Mouse (Mus musculus) neural tube, embryonic 12.5 days (tissue): ENCODE data around the gene Ttc16. TPM values are rescaled to one million over a fixed set of nuclear protein-coding genes. Genes with fewer than 3 reads are reported as not detected.

Source experiments
- ATAC-seq: fragments of 200-750 bp; cut with Nextera tagmentation; 2 replicates; pipeline ENCODE4 v1.8.0; 2017; ENCODE audit warnings: low read depth, mild to moderate bottlenecking, moderate TSS enrichment, moderate library complexity; ENCODE audit not compliant: low FRiP score
- H3K27ac ChIP-seq: fragments of 300-500 bp; sonication (generic); 2 replicates; pipeline ENCODE4 v1.5.1; 2016
- H3K27me3 ChIP-seq: fragments of 300-500 bp; sonication (generic); replicated peaks from 2 replicates; pipeline ENCODE4 v1.6.1; 2016; ENCODE audit warnings: mild to moderate bottlenecking
- H3K36me3 ChIP-seq: fragments of 300-500 bp; sonication (generic); 2 replicates; pipeline ENCODE4 v1.6.1; 2016; ENCODE audit warnings: mild to moderate bottlenecking
- H3K4me1 ChIP-seq: fragments of 300-500 bp; sonication (generic); 2 replicates; pipeline ENCODE4 v1.6.1; 2016
- H3K4me2 ChIP-seq: fragments of 300-500 bp; sonication (generic); replicated peaks from 2 replicates; pipeline ENCODE4 v1.6.1; 2016; ENCODE audit warnings: mild to moderate bottlenecking
- H3K4me3 ChIP-seq: fragments of 300-500 bp; sonication (generic); 2 replicates; pipeline ENCODE4 v1.5.1; 2016
- H3K9ac ChIP-seq: fragments of 300-500 bp; sonication (generic); 2 replicates; pipeline ENCODE4 v1.6.1; 2016; ENCODE audit warnings: mild to moderate bottlenecking
- H3K9me3 ChIP-seq: fragments of 300-500 bp; sonication (generic); 2 replicates; pipeline ENCODE4 v1.6.1; 2016; ENCODE audit warnings: mild to moderate bottlenecking
- WGBS: fragments of 180-500 bp; shearing (Covaris S2); methylation state at CpG from one replicate; pipeline ENCODE4 v1.1.7; 2016; 5-methylcytosine and 5-hydroxymethylcytosine counted together
- polyA plus RNA-seq: library from polyadenylated mRNA; unstranded; fragments of >200 nt; fragmentation: Nextera tagmentation; extraction: Ambion mirVana; gene quantifications from 2 replicates; pipeline ENCODE4 v1.2.1, GENCODE M21; 2016

The Ttc16 gene
- polyA plus RNA-seq, 1 experiment from 2014 or later = 0.32 TPM

GRCm38 (mm10) chr2:32737008-32737407 lies 38.4 kb downstream of the Ttc16 start:
- H3K27me3 ChIP-seq = no peaks in the 10 kb centered on the region
- no peak overlapping the region for H3K4me3 ChIP-seq
- H3K36me3 ChIP-seq = no peaks in the 10 kb centered on the region
- ATAC-seq = no peak
- H3K27ac ChIP-seq = no peak overlapping the region
- H3K9me3 ChIP-seq = no peaks in the 10 kb centered on the region
- no peak overlapping the region for H3K4me2 ChIP-seq
- WGBS = 59% methylated on average over 6 of the region's 6 CpGs
- peaks cover 15% of the 10 kb centered on the region for H3K4me1 ChIP-seq
- no peak overlapping the region for H3K9ac ChIP-seq

GRCm38 (mm10) chr2:32736306-32736829 lies 39.1 kb downstream of the Ttc16 start:
- no peak for ATAC-seq
- Histone ChIP-seq H3K36me3 (no peaks in the 10 kb centered on the region), H3K27ac (no peak overlapping the region), H3K4me1 (peaks cover 9% of the 10 kb centered on the region), H3K9ac (no peak overlapping the region), H3K9me3 (no peaks in the 10 kb centered on the region), H3K4me3 (no peak overlapping the region), H3K4me2 (no peak overlapping the region), H3K27me3 (no peaks in the 10 kb centered on the region)
- WGBS = 43% methylated on average over 3 of the region's 3 CpGs

DNA sequence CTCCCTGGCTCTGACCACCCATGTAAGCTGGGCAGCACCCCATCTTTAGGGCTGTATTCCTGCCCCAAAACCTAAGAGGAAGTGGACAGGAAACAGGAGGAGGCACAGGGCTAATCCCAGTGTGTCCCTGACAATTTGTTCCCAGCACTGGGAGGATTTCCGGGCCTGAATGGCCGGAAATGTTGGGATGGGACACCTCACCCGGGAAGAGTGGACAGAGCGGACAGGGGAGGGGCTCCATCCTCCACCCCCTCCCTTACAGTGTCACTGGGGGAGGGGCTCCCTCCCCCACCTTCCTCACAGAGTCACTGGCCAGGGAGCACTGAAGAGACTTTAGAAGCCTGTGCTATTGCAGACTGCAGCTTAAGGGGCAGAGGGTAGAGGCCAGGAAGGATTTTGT lies 40.5 kb downstream of the Ttc16 start:
- no peak for ATAC-seq

DNA sequence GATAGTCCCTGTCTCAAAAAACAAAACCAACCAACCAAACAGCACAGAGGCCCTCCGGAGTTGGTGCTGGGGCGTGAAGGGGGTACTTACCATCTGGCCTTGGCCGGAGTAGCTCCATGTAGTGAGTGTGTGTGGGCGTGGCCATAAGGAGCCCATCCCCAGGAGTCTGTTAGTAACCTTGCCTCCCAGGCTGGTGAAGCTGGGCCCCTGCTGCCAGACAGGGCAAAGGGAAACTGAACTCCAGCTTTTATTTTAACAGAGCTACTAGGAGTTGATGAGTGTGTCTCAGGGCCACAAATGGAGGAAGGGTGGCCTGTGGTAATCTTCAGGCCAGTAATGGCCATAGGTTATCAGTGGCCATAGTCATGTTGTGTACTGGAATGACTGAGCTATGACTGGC lies 41.0 kb downstream of the Ttc16 start:
- ATAC-seq = no peak
- WGBS = 40% methylated on average over 4 of the region's 4 CpGs
- Histone ChIP-seq H3K9ac (no peak overlapping the region), H3K4me3 (no peak overlapping the region), H3K4me2 (no peak overlapping the region), H3K9me3 (no peaks in the 10 kb centered on the region), H3K36me3 (no peaks in the 10 kb centered on the region), H3K27ac (no peak overlapping the region), H3K27me3 (no peaks in the 10 kb centered on the region), H3K4me1 (peaks cover 15% of the 10 kb centered on the region; the same call in 1 of the 2 replicates)

More for the DNA sequence above, 40.5 kb downstream of the Ttc16 start:
- H3K4me3 ChIP-seq = no peak overlapping the region
- H3K9ac ChIP-seq = no peak overlapping the region
- H3K4me1 ChIP-seq = peaks cover 15% of the 10 kb centered on the region; the same call in 1 of the 2 replicates
- H3K4me2 ChIP-seq = no peak overlapping the region
- H3K27me3 ChIP-seq = no peaks in the 10 kb centered on the region
- H3K9me3 ChIP-seq = no peaks in the 10 kb centered on the region
- 65% methylated on average over 4 of the region's 4 CpGs for WGBS
- no peak overlapping the region for H3K27ac ChIP-seq
- no peaks in the 10 kb centered on the region for H3K36me3 ChIP-seq

DNA sequence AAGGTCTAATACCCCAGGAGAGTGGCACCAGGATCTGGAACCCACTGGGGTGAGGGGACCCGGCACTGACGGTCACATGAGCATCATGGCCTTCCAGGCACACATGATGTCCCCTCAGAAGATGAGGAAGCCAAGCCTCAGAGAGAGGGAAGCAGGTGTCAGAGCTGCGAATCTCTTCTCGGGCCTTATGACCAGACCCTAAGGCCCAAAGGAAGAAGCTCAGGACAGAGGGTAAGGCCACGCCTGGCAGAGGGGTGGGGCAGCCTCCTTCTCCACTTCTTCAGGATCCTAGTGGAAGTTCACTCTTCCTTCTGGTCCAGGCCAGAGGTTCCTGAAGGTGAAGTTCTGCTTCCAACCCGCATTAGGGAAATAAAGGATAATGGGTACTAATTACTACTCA lies 42.7 kb downstream of the Ttc16 start:
- no peak overlapping the region for H3K9ac ChIP-seq
- no peak overlapping the region for H3K27ac ChIP-seq
- H3K9me3 ChIP-seq = no peaks in the 10 kb centered on the region
- no peaks in the 10 kb centered on the region for H3K36me3 ChIP-seq
- no peak for ATAC-seq
- H3K27me3 ChIP-seq = no peaks in the 10 kb centered on the region
- no peak overlapping the region for H3K4me3 ChIP-seq
- 78% methylated on average over 6 of the region's 6 CpGs for WGBS
- no peak overlapping the region for H3K4me2 ChIP-seq
- H3K4me1 ChIP-seq = peaks cover 15% of the 10 kb centered on the region; the same call in 1 of the 2 replicates

GRCm38 (mm10) chr2:32731911-32732310 lies 43.5 kb downstream of the Ttc16 start:
- no peaks in the 10 kb centered on the region for H3K27me3 ChIP-seq
- no peaks in the 10 kb centered on the region for H3K36me3 ChIP-seq
- peaks cover 19% of the 10 kb centered on the region; the same call in 1 of the 2 replicates for H3K4me1 ChIP-seq
- 78% methylated on average over 4 of the region's 4 CpGs for WGBS
- no peak overlapping the region for H3K9ac ChIP-seq
- no peak overlapping the region for H3K27ac ChIP-seq
- ATAC-seq = no peak
- H3K9me3 ChIP-seq = no peaks in the 10 kb centered on the region
- no peak overlapping the region for H3K4me3 ChIP-seq
- no peak overlapping the region for H3K4me2 ChIP-seq

DNA sequence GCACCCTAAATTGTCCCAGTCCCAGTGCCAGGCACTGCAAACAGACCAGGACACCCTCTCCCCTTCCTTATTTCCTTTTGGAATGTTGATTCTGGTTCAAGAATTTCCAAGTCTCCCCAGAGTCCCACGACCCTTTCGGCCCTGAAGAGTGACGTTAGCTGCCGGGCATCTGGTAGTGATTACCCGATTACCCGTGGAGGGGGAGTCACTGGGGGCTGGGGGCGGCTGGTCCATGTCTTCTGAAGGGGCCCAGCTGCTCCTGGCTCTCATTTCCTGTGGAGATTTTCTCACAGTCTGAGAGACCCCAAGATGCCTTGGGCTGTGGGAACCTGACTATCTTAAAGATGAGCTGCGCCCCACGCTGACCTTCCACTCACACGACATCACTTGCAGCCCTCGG lies 44.6 kb downstream of the Ttc16 start:
- Histone ChIP-seq H3K4me2 (peak overlapping the region; percentile 27), H3K4me3 (no peak overlapping the region), H3K27ac (no peak overlapping the region; the same call in 1 of the 2 replicates), H3K27me3 (no peaks in the 10 kb centered on the region), H3K36me3 (no peaks in the 10 kb centered on the region), H3K9me3 (no peaks in the 10 kb centered on the region), H3K4me1 (peaks cover 19% of the 10 kb centered on the region; the same call in 1 of the 2 replicates), H3K9ac (0 out of 2 replicates have a peak overlapping the region, but pooled peaks have one; percentile 17)
- WGBS = 54% methylated on average over 11 of the region's 11 CpGs
- ATAC-seq = no peak

DNA sequence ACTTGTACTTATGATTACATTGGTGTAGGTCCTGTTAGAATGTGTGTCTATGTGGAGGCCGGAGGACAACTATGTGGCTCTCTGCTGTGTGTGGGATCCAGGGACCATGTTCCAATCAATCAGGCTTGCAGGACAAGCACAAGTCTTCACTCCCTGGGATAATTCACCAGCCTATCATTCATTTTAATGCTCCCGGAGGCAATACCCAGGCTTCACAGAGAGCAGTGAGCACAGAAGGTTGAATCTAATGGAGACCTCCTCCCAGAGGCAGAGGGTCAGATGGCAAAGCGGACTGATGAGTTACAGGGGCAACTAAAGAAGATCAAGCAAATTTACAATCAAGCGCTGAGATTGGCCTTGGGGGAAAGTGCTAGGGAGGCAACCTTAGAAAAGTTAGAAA lies 45.9 kb downstream of the Ttc16 start:
- no peak overlapping the region for H3K27ac ChIP-seq
- no peak overlapping the region for H3K9ac ChIP-seq
- H3K4me2 ChIP-seq = no peak overlapping the region; the same call in 1 of the 2 replicates
- no peak overlapping the region for H3K4me3 ChIP-seq
- H3K9me3 ChIP-seq = no peaks in the 10 kb centered on the region
- no peak for ATAC-seq
- 57% methylated on average over 4 of the region's 4 CpGs for WGBS
- no peaks in the 10 kb centered on the region for H3K36me3 ChIP-seq
- no peaks in the 10 kb centered on the region for H3K27me3 ChIP-seq
- peaks cover 17% of the 10 kb centered on the region; the same call in 1 of the 2 replicates for H3K4me1 ChIP-seq

GRCm38 (mm10) chr2:32728463-32728862 lies 47.0 kb downstream of the Ttc16 start:
- H3K4me3 ChIP-seq = peak overlapping the region; percentile 33; the same call in 1 of the 2 replicates
- no peaks in the 10 kb centered on the region for H3K36me3 ChIP-seq
- H3K9me3 ChIP-seq = no peaks in the 10 kb centered on the region
- no peak for ATAC-seq
- H3K4me2 ChIP-seq = peak overlapping the region; percentile 57
- no peak overlapping the region for H3K27ac ChIP-seq
- H3K9ac ChIP-seq = no peak overlapping the region
- WGBS = 49% methylated on average over 7 of the region's 7 CpGs
- no peaks in the 10 kb centered on the region for H3K27me3 ChIP-seq
- H3K4me1 ChIP-seq = peaks cover 14% of the 10 kb centered on the region; the same call in 1 of the 2 replicates

DNA sequence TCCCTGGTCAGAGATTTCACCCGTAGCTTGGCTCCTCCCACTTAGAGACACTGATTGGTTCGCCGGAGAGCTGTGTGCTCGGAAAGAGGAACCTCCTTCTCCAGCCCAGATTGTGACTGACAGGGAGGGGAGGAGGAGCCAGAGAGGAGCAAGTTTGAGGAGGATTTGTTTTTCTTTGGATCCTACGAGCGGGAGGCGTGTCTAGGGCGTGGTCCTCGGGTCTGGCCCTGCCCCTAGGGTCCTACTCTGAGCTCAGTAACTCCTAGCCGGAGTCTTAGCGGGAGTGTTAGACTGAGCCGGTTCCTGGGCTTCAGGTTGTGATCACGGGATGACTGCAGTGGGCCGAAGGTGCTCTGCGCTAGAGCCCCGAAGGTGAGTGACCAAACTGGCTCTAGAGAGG lies 48.0 kb downstream of the Ttc16 start:
- no peak overlapping the region for H3K27ac ChIP-seq
- H3K9me3 ChIP-seq = no peaks in the 10 kb centered on the region
- H3K9ac ChIP-seq = peak overlapping the region; percentile 14; the same call in 1 of the 2 replicates
- ATAC-seq = peak; percentile 94
- H3K36me3 ChIP-seq = no peaks in the 10 kb centered on the region
- no peaks in the 10 kb centered on the region for H3K27me3 ChIP-seq
- peaks cover 14% of the 10 kb centered on the region; the same call in 1 of the 2 replicates for H3K4me1 ChIP-seq
- under 1% methylated on average over 16 of the region's 16 CpGs for WGBS
- H3K4me3 ChIP-seq = peak overlapping the region; percentile 33
- peak overlapping the region; percentile 57 for H3K4me2 ChIP-seq

GRCm38 (mm10) chr2:32724832-32725790 lies 50.3 kb downstream of the Ttc16 start:
- 78% methylated on average over 16 of the region's 16 CpGs for WGBS
- no peak for ATAC-seq

GRCm38 (mm10) chr2:32724149-32724548 lies 51.3 kb downstream of the Ttc16 start:
- 85% methylated on average over 4 of the region's 4 CpGs for WGBS
- Histone ChIP-seq H3K9me3 (no peaks in the 10 kb centered on the region), H3K27me3 (no peaks in the 10 kb centered on the region), H3K4me3 (no peak overlapping the region), H3K27ac (no peak overlapping the region), H3K9ac (no peak overlapping the region), H3K4me2 (no peak overlapping the region), H3K4me1 (peaks cover 9% of the 10 kb centered on the region), H3K36me3 (no peaks in the 10 kb centered on the region)
- ATAC-seq = no peak

More at GRCm38 (mm10) chr2:32724832-32725790, 50.3 kb downstream of the Ttc16 start:
- H3K4me3 ChIP-seq = no peak overlapping the region
- no peaks in the 10 kb centered on the region for H3K9me3 ChIP-seq
- no peak overlapping the region for H3K9ac ChIP-seq
- no peaks in the 10 kb centered on the region for H3K36me3 ChIP-seq
- H3K4me1 ChIP-seq = peaks cover 9% of the 10 kb centered on the region
- H3K4me2 ChIP-seq = no peak overlapping the region
- H3K27ac ChIP-seq = no peak overlapping the region
- no peaks in the 10 kb centered on the region for H3K27me3 ChIP-seq
